Mouse (Mus musculus) stomach, postnatal 0 days (tissue): ENCODE results near the gene Six4. TPM values are rescaled to one million over a fixed set of nuclear protein-coding genes. Genes with fewer than 3 reads are reported as not detected.
A peak's percentile ranks its signal among the peaks of the same experiment; 100 is the strongest.
"Not testable (repeated sequence)": the region's sequence is repeated elsewhere in the genome, so short reads cannot be mapped to it uniquely, and the experiment has no call there.

Source experiments
- ATAC-seq: fragments of 200-750 bp; cut with Nextera tagmentation; 2 replicates; pipeline ENCODE4 v1.8.0; 2017; ENCODE audit not compliant: low FRiP score, low TSS enrichment
- DNase-seq: peaks from one replicate; pipeline ENCODE4 v3.0.0-alpha.2; 2016; ENCODE audit warnings: low spot score
- H3K27ac ChIP-seq: fragments of 300-500 bp; sonication (generic); replicated peaks from 2 replicates; pipeline ENCODE4 v1.5.1; 2014; ENCODE audit warnings: mild to moderate bottlenecking, control low read depth
- H3K27me3 ChIP-seq: fragments of 300-500 bp; sonication (generic); 2 replicates; pipeline ENCODE4 v1.6.1; 2014; ENCODE audit warnings: low read length; ENCODE audit not compliant: control insufficient read depth, insufficient read depth
- H3K36me3 ChIP-seq: fragments of 300-500 bp; sonication (generic); 2 replicates; pipeline ENCODE4 v1.6.1; 2014; ENCODE audit warnings: low read length, mixed read lengths; ENCODE audit not compliant: control insufficient read depth, insufficient read depth
- H3K4me1 ChIP-seq: fragments of 300-500 bp; sonication (generic); replicated peaks from 2 replicates; pipeline ENCODE4 v1.6.1; 2014; ENCODE audit warnings: antibody characterized with exemption; ENCODE audit not compliant: control insufficient read depth, insufficient read depth
- H3K4me2 ChIP-seq: fragments of 300-500 bp; sonication (generic); replicated peaks from 2 replicates; pipeline ENCODE4 v1.6.1; 2014; ENCODE audit warnings: low read depth, mild to moderate bottlenecking, control low read depth, moderate library complexity
- H3K4me3 ChIP-seq: fragments of 300-500 bp; sonication (generic); 2 replicates; pipeline ENCODE4 v1.5.1; 2014; ENCODE audit warnings: low read depth, low read length, control low read depth
- H3K9ac ChIP-seq: fragments of 300-500 bp; sonication (generic); 2 replicates; pipeline ENCODE4 v1.6.1; 2014; ENCODE audit warnings: mild to moderate bottlenecking, low read length, control low read depth, mixed read lengths
- H3K9me3 ChIP-seq: fragments of 300-500 bp; sonication (generic); 2 replicates; pipeline ENCODE4 v1.6.1; 2016; ENCODE audit warnings: low read length; ENCODE audit not compliant: control insufficient read depth
- CTCF ChIP-seq: IDR thresholded peaks from 2 replicates; pipeline ENCODE4 v1.5.1; 2016; ENCODE audit warnings: antibody characterized with exemption, low read depth, mild to moderate bottlenecking, moderate library complexity
- EP300 ChIP-seq: optimal IDR thresholded peaks from 2 replicates; pipeline ENCODE3; 2016; ENCODE audit warnings: antibody characterized with exemption
- WGBS: fragments of 180-500 bp; shearing (Covaris S2); extraction: QIAGEN DNeasy Blood & Tissue Kit; methylation state at CpG from one replicate; pipeline ENCODE4 v1.1.7; 2014; 5-methylcytosine and 5-hydroxymethylcytosine counted together
- polyA plus RNA-seq: library from polyadenylated mRNA; unstranded; fragments of >200 nt; fragmentation: Nextera tagmentation; extraction: Ambion mirVana; gene quantifications from 2 replicates; pipeline ENCODE4 v1.2.1, GENCODE M21; 2015

The Six4 gene
- 0.13 and 0.17 TPM in 2 replicates for polyA plus RNA-seq

GRCm38 (mm10) chr12:73113196-73113595, at the start of gene Six4:
Six4 (minus strand) TSS chr12:73113456.
- no peaks in the 10 kb centered on the region for H3K9me3 ChIP-seq
- DNase-seq (peak; percentile 73), ATAC-seq (peak; percentile 75)
- H3K4me1 ChIP-seq, result peaks cover 6% of the 10 kb centered on the region; the same call in 1 of the 2 replicates
- TF ChIP-seq EP300 (no peak), CTCF (no peak)
- H3K36me3 ChIP-seq, result no peaks in the 10 kb centered on the region
- peak within 1 kb of the TSS; percentile 98 for H3K4me2 ChIP-seq
- H3K4me3 ChIP-seq, result peak within 1 kb of the TSS; percentile 62
- peaks cover 3% of the 10 kb centered on the region; the same call in 1 of the 2 replicates for H3K27me3 ChIP-seq
- peak within 1 kb of the TSS; percentile 58 for H3K9ac ChIP-seq
- under 1% methylated on average over 19 of the region's 20 CpGs for WGBS
- no peak within 1 kb of the TSS for H3K27ac ChIP-seq

- H3K4me2 ChIP-seq, result no peak overlapping the region
- TF ChIP-seq CTCF, result no peak
- no peaks in the 10 kb centered on the region for H3K4me1 ChIP-seq
- ATAC-seq (no peak), DNase-seq (no peak)
- H3K27me3 ChIP-seq, result no peaks in the 10 kb centered on the region
- no peaks in the 10 kb centered on the region for H3K36me3 ChIP-seq
- H3K9me3 ChIP-seq, result no peaks in the 10 kb centered on the region
- WGBS, result 72% methylated on average over 13 of the region's 13 CpGs
- H3K27ac ChIP-seq, result no peak overlapping the region
- no peak overlapping the region for H3K4me3 ChIP-seq
- H3K9ac ChIP-seq, result no peak overlapping the region
These were observed 49.3 kb upstream of the Six4 start for GRCm38 (mm10) chr12:73162408-73163181.

GRCm38 (mm10) chr12:73160341-73160740, 47.1 kb upstream of the Six4 start:
- no peaks in the 10 kb centered on the region for H3K36me3 ChIP-seq
- H3K27me3 ChIP-seq, result no peaks in the 10 kb centered on the region
- H3K4me1 ChIP-seq, result no peaks in the 10 kb centered on the region
- H3K4me3 ChIP-seq, result no peak overlapping the region
- ATAC-seq (no peak), DNase-seq (peak; percentile 31)
- H3K27ac ChIP-seq, result no peak overlapping the region
- 33% methylated on average over 4 of the region's 4 CpGs for whole genome bisulfite sequencing
- H3K9ac ChIP-seq, result no peak overlapping the region
- no peak overlapping the region for H3K4me2 ChIP-seq
- no peak for TF ChIP-seq EP300
- no peak for TF ChIP-seq CTCF
- no peaks in the 10 kb centered on the region for H3K9me3 ChIP-seq

- H3K9ac ChIP-seq, result no peak overlapping the region
- no peaks in the 10 kb centered on the region for H3K9me3 ChIP-seq
- TF ChIP-seq CTCF (no peak), EP300 (no peak)
- H3K27ac ChIP-seq, result no peak overlapping the region
- H3K4me2 ChIP-seq, result no peak overlapping the region
- DNase-seq (no peak), ATAC-seq (no peak)
- no peaks in the 10 kb centered on the region for H3K27me3 ChIP-seq
- no peaks in the 10 kb centered on the region for H3K4me1 ChIP-seq
- no peaks in the 10 kb centered on the region for H3K36me3 ChIP-seq
- H3K4me3 ChIP-seq, result no peak overlapping the region
- 76% methylated on average over 4 of the region's 4 CpGs for WGBS
These were observed 40.9 kb upstream of the Six4 start for GRCm38 (mm10) chr12:73154150-73154549.

- not testable (repeated sequence) for H3K36me3 ChIP-seq, H3K27ac ChIP-seq, H3K9me3 ChIP-seq, DNase-seq, H3K4me3 ChIP-seq, H3K4me1 ChIP-seq, H3K27me3 ChIP-seq, H3K9ac ChIP-seq, ATAC-seq, H3K4me2 ChIP-seq
- 87% methylated on average over 5 of the region's 5 CpGs for WGBS
These were observed 37.8 kb upstream of the Six4 start for GRCm38 (mm10) chr12:73151038-73151437.

- no peaks in the 10 kb centered on the region for H3K27me3 ChIP-seq
- DNase-seq (no peak), ATAC-seq (no peak)
- TF ChIP-seq EP300 (no peak), CTCF (no peak)
- WGBS, result 55% methylated on average over 3 of the region's 3 CpGs
- no peak overlapping the region for H3K9ac ChIP-seq
- no peaks in the 10 kb centered on the region for H3K4me1 ChIP-seq
- no peak overlapping the region for H3K27ac ChIP-seq
- H3K4me2 ChIP-seq, result no peak overlapping the region
- no peaks in the 10 kb centered on the region for H3K9me3 ChIP-seq
- H3K36me3 ChIP-seq, result no peaks in the 10 kb centered on the region
- H3K4me3 ChIP-seq, result no peak overlapping the region
These were observed 34.0 kb upstream of the Six4 start for GRCm38 (mm10) chr12:73147236-73147635.
